In genomic region chr7:139401791-139402190, GRCm38 (mm10) we compare ENCODE assay signal across 21 mouse cellular contexts. TPM values are rescaled to one million over a fixed set of nuclear protein-coding genes. Genes with fewer than 3 reads are reported as not detected.
DNase-seq lines count a peak whose midpoint lies in the region; ATAC-seq and TF ChIP-seq lines count a peak whose summit lies in the region.
"Had no signal": no experiment of that assay in that cellular context is flagged by ENCODE, and none has a peak within 500 bp of the region (broad histone marks: within the 10 kb centered on the region; RNA-seq: fewer than 3 reads in every experiment).

No protein-coding gene starts in this region.

- H3K36me3 ChIP-seq in limb, embryonic 13.5 days: peaks cover 8% of the 10 kb centered on the region
- H3K36me3 ChIP-seq in limb, embryonic 10.5 days: no peaks in the 10 kb centered on the region
- peaks cover 96% of the 10 kb centered on the region for H3K36me3 ChIP-seq in megakaryocyte, embryonic 14.5 days (replicated peaks; ENCODE audit: low read length)
- no peaks in the 10 kb centered on the region; the same call in 1 of the 2 replicates for H3K36me3 ChIP-seq in stomach, postnatal 0 days (ENCODE audit: control insufficient read depth, insufficient read depth, low read length)
- H3K36me3 ChIP-seq: hindbrain, embryonic 12.5 days; hindbrain, embryonic 15.5 days had no signal

- no peaks in the 10 kb centered on the region for H3K27me3 ChIP-seq in limb, embryonic 13.5 days
- no peaks in the 10 kb centered on the region for H3K27me3 ChIP-seq in limb, embryonic 10.5 days (ENCODE audit: low read depth, poor library complexity, severe bottlenecking)
- H3K27me3 ChIP-seq in megakaryocyte, embryonic 14.5 days (replicated peaks): no peaks in the 10 kb centered on the region
- no peaks in the 10 kb centered on the region for H3K27me3 ChIP-seq in stomach, postnatal 0 days (ENCODE audit: control insufficient read depth, insufficient read depth, low read length)
- H3K27me3 ChIP-seq: embryonic facial prominence, embryonic 12.5 days; embryonic facial prominence, embryonic 15.5 days; hindbrain, embryonic 12.5 days; hindbrain, embryonic 15.5 days had no signal

- no peak overlapping the region for H3K9ac ChIP-seq in limb, embryonic 13.5 days
- no peak overlapping the region for H3K9ac ChIP-seq in stomach, postnatal 0 days (ENCODE audit: low read length)
- H3K9ac ChIP-seq: embryonic facial prominence, embryonic 12.5 days; embryonic facial prominence, embryonic 15.5 days; forebrain, postnatal 0 days; hindbrain, embryonic 12.5 days; hindbrain, embryonic 15.5 days had no signal

- peaks cover 25% of the 10 kb centered on the region for H3K4me1 ChIP-seq in limb, embryonic 13.5 days
- H3K4me1 ChIP-seq in limb, embryonic 10.5 days: 0 out of 2 replicates have a peak, but pooled peaks cover 9% of the 10 kb centered on the region
- peaks cover 98% of the 10 kb centered on the region for H3K4me1 ChIP-seq in megakaryocyte, embryonic 14.5 days
- peaks cover 20% of the 10 kb centered on the region for H3K4me1 ChIP-seq in stomach, postnatal 0 days (replicated peaks; ENCODE audit: control insufficient read depth, insufficient read depth)

- TF ChIP-seq EP300 in stomach, postnatal 0 days (optimal IDR thresholded peaks at IDR 0.05): no peak

- H3K9me3 ChIP-seq in limb, embryonic 13.5 days: no peaks in the 10 kb centered on the region
- no peaks in the 10 kb centered on the region for H3K9me3 ChIP-seq in limb, embryonic 10.5 days (replicated peaks)
- H3K9me3 ChIP-seq in megakaryocyte, embryonic 14.5 days: no peaks in the 10 kb centered on the region
- no peaks in the 10 kb centered on the region for H3K9me3 ChIP-seq in stomach, postnatal 0 days (ENCODE audit: control insufficient read depth, low read length)
- H3K9me3 ChIP-seq: embryonic facial prominence, embryonic 12.5 days; embryonic facial prominence, embryonic 15.5 days; hindbrain, embryonic 12.5 days; hindbrain, embryonic 15.5 days had no signal

- no peak overlapping the region for H3K4me2 ChIP-seq in limb, embryonic 13.5 days (replicated peaks)
- H3K4me2 ChIP-seq in stomach, postnatal 0 days (replicated peaks; ENCODE audit: low read depth): no peak overlapping the region
- H3K4me2 ChIP-seq: embryonic facial prominence, embryonic 12.5 days; embryonic facial prominence, embryonic 15.5 days; heart, embryonic 11.5 days; hindbrain, embryonic 12.5 days; hindbrain, embryonic 15.5 days had no signal

- TF ChIP-seq CTCF in stomach, postnatal 0 days (IDR thresholded peaks at IDR 0.05; ENCODE audit: low read depth): no peak

- H3K4me3 ChIP-seq in limb, embryonic 13.5 days: no peak overlapping the region
- H3K4me3 ChIP-seq in limb, embryonic 10.5 days: no peak overlapping the region
- H3K4me3 ChIP-seq in megakaryocyte, embryonic 14.5 days (replicated peaks): peak overlapping the region; percentile 24
- no peak overlapping the region for H3K4me3 ChIP-seq in stomach, postnatal 0 days (ENCODE audit: low read depth, low read length)
- H3K4me3 ChIP-seq: embryonic facial prominence, embryonic 12.5 days; embryonic facial prominence, embryonic 15.5 days; gastrocnemius, adult 2 months; hindbrain, embryonic 12.5 days; hindbrain, embryonic 15.5 days had no signal

- ATAC-seq in limb, embryonic 13.5 days (ENCODE audit: low FRiP score, low read depth): no peak
- ATAC-seq in megakaryocyte, adult 5-6 weeks (ENCODE audit: poor library complexity, severe bottlenecking): no peak
- ATAC-seq in stomach, postnatal 0 days (ENCODE audit: low FRiP score, low TSS enrichment): no peak
- ATAC-seq: CD4-positive, CD25-positive, alpha-beta regulatory T cell, adult 4 months; forebrain, embryonic 14.5 days; forebrain, postnatal 0 days had no signal

- H3K27ac ChIP-seq in limb, embryonic 13.5 days: peak overlapping the region; percentile 6; the same call in 1 of the 2 replicates
- no peak overlapping the region for H3K27ac ChIP-seq in limb, embryonic 10.5 days
- H3K27ac ChIP-seq in stomach, postnatal 0 days (replicated peaks): no peak overlapping the region
- H3K27ac ChIP-seq: embryonic facial prominence, embryonic 12.5 days; embryonic facial prominence, embryonic 15.5 days; gastrocnemius, adult 2 months; hindbrain, embryonic 12.5 days; hindbrain, embryonic 15.5 days had no signal

- no peak for DNase-seq in limb, embryonic 10.5 days (ENCODE audit: low spot score)
- peak; percentile 65 for DNase-seq in stomach, postnatal 0 days (ENCODE audit: low spot score)
- no peak for DNase-seq in kidney, adult 11 months
- DNase-seq: adrenal gland, adult 2 months; adrenal gland, postnatal 14 days; cerebellum, adult 18-20 months; cerebellum, adult 9-10 months; forebrain, postnatal 0 days; gastrocnemius, adult 2 months; gastrocnemius, postnatal 14 days; heart, adult 11 months had no signal

- 66% methylated on average over 8 of the region's 8 CpGs for WGBS in limb, embryonic 13.5 days
- 89% methylated on average over 8 of the region's 8 CpGs for WGBS in limb, embryonic 10.5 days
- WGBS in stomach, postnatal 0 days: 67% methylated on average over 8 of the region's 8 CpGs

RNA-seq across cellular contexts. Expression of gene Inpp5a, which starts 12.9 kb away (rescaled TPM):
- 22.9 and 25.2 TPM in 2 replicates for polyA plus RNA-seq in limb, embryonic 13.5 days (2015; fragmentation: Nextera tagmentation; extraction: Ambion mirVana)
- polyA plus RNA-seq in limb, embryonic 10.5 days (2016; fragmentation: Nextera tagmentation; extraction: Ambion mirVana): 14.2 and 17.3 TPM in 2 replicates
- polyA plus RNA-seq in megakaryocyte, embryonic 14.5 days (2012; ENCODE audit: insufficient read depth, low replicate concordance): 95.0 and 304 TPM in 2 replicates
- 11.4 and 11.9 TPM in 2 replicates for total RNA-seq in megakaryocyte, adult 5-6 weeks (2015)
- total RNA-seq in megakaryocyte, adult 5-6 weeks (2017): 7.6 and 10.5 TPM in 2 replicates
- 25.4 and 27.6 TPM in 2 replicates for polyA plus RNA-seq in stomach, postnatal 0 days (2015; fragmentation: Nextera tagmentation; extraction: Ambion mirVana)
